Mouse (Mus musculus) limb, embryonic 12.5 days (tissue): ENCODE data around the gene Ptprq. TPM values are rescaled to one million over a fixed set of nuclear protein-coding genes. Genes with fewer than 3 reads are reported as not detected.

Experiments
- ATAC-seq: fragments of 200-750 bp; cut with Nextera tagmentation; 2 replicates; pipeline ENCODE4 v1.8.0; 2017; ENCODE audit warnings: low read depth, moderate TSS enrichment; ENCODE audit not compliant: insufficient number of reproducible peaks, insufficient read depth, low FRiP score, low TSS enrichment
- H3K27ac ChIP-seq: fragments of 300-500 bp; sonication (generic); 2 replicates; pipeline ENCODE4 v1.5.1; 2016; ENCODE audit warnings: mild to moderate bottlenecking, moderate library complexity
- H3K27me3 ChIP-seq: fragments of 300-500 bp; sonication (generic); 2 replicates; pipeline ENCODE4 v1.6.1; 2016; ENCODE audit warnings: mild to moderate bottlenecking, moderate library complexity
- H3K36me3 ChIP-seq: fragments of 300-500 bp; sonication (generic); 2 replicates; pipeline ENCODE4 v1.6.1; 2016; ENCODE audit warnings: mild to moderate bottlenecking, moderate library complexity
- H3K4me1 ChIP-seq: fragments of 300-500 bp; sonication (generic); replicated peaks from 2 replicates; pipeline ENCODE4 v1.6.1; 2016
- H3K4me2 ChIP-seq: fragments of 300-500 bp; sonication (generic); 2 replicates; pipeline ENCODE4 v1.6.1; 2016; ENCODE audit warnings: mild to moderate bottlenecking, moderate library complexity
- H3K4me3 ChIP-seq: fragments of 300-500 bp; sonication (generic); replicated peaks from 2 replicates; pipeline ENCODE4 v1.5.1; 2016; ENCODE audit warnings: mild to moderate bottlenecking
- H3K9ac ChIP-seq: fragments of 300-500 bp; sonication (generic); replicated peaks from 2 replicates; pipeline ENCODE4 v1.6.1; 2016; ENCODE audit warnings: mild to moderate bottlenecking, moderate library complexity
- H3K9me3 ChIP-seq: fragments of 300-500 bp; sonication (generic); 2 replicates; pipeline ENCODE4 v1.6.1; 2016; ENCODE audit warnings: mild to moderate bottlenecking, moderate library complexity
- WGBS: fragments of 180-500 bp; shearing (Covaris S2); methylation state at CpG from one replicate; pipeline ENCODE4 v1.1.7; 2016; 5-methylcytosine and 5-hydroxymethylcytosine counted together
- microRNA-seq: library from miRNA; unstranded; fragments of <30 nt; microRNA quantifications from one replicate; pipeline ENCODE4, GENCODE M21; 2017
- polyA plus RNA-seq: library from polyadenylated mRNA; unstranded; fragments of >200 nt; fragmentation: Nextera tagmentation; extraction: Ambion mirVana; gene quantifications from 2 replicates; pipeline ENCODE4 v1.2.1, GENCODE M21; 2016

Ptprq gene
- polyA plus RNA-seq, 1 experiment from 2014 or later, result 0.21 TPM

DNA sequence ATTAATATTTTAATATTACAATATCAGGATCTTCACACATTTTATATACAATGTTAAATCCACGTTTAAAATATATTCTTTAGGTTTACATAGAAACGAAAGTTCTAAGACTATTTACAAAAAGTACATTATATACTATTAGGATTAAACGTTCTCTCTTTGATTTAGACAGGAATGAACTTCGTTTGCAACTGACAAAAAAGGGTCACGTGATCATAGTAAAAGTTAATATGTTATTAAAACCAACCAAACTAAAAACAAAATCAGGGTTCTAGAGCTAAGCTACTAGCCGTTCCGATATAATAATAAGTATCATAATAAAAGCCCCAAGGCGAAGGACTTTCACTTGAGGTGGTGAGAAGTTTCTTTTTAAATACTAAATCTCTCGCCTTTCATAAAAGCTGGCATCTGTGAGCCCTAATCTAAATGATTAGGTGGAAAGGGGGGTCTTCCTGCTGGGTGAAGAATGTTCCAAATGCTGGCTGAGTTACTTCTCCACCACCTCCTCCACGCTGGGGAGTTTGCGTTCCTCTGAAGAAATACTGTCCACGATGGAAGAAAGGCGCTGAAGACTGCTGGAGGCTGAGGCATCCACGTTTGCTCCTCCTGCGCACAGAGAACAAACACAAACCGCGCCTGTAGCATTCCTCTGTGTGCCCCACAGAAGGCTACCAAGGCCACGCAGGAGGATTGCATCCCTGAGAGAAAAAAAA, 226.8 kb downstream of the Ptprq start:
- H3K27ac ChIP-seq, result no peak overlapping the region
- H3K4me3 ChIP-seq, result peak overlapping the region; percentile 23
- H3K9ac ChIP-seq, result no peak overlapping the region; the same call in 1 of the 2 replicates
- ATAC-seq, result 0 out of 2 replicates have a peak, but pooled peaks have one; percentile 8
- peak overlapping the region; percentile 52 for H3K4me2 ChIP-seq
- H3K9me3 ChIP-seq, result no peaks in the 10 kb centered on the region
- peaks cover 20% of the 10 kb centered on the region for H3K4me1 ChIP-seq
- WGBS, result 38% methylated on average over 18 of the region's 18 CpGs
- H3K36me3 ChIP-seq, result no peaks in the 10 kb centered on the region
- H3K27me3 ChIP-seq, result peaks cover 20% of the 10 kb centered on the region; the same call in 1 of the 2 replicates

DNA sequence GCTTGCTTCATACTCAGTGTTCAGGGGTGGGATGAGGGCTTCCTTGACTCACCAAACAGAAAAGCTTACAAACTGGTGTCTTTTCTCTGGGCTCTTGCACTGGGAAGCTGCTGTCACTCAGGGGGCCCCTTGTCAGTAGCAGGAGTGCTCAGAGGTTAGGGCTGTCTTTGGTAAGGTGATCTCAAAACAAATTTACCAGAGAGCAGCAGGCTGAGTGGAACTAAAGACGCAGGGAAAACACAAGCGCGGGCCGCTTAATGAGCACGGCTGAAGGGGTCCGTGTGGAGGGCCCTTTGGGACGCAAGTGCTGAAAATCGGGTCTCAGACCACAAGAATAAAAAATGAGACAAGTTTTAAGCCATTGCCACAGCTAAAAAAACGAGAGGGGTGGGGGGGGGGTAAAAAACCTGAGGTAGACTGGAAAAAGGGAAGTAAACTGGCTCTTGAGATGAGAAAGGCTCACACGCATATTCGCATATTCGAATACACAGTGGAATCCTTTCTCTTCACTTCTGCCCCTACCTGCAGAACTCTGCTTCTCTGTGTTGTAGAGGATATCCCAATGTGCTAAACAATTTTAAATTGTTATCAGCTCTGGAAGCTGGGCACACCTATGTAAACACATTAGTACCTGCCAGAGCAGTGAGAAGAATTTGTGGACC, 231.1 kb downstream of the Ptprq start:
- Histone ChIP-seq H3K4me2 (peak overlapping the region; percentile 32), H3K27me3 (peaks cover 32% of the 10 kb centered on the region), H3K4me3 (no peak overlapping the region), H3K9ac (no peak overlapping the region), H3K4me1 (peaks cover 21% of the 10 kb centered on the region), H3K27ac (no peak overlapping the region), H3K36me3 (no peaks in the 10 kb centered on the region), H3K9me3 (no peaks in the 10 kb centered on the region)
- ATAC-seq, result no peak
- 23% methylated on average over 12 of the region's 12 CpGs for WGBS

- H3K27ac ChIP-seq, result no peak overlapping the region
- no peak overlapping the region for H3K9ac ChIP-seq
- 44% methylated on average over 12 of the region's 12 CpGs for WGBS
- peaks cover 14% of the 10 kb centered on the region for H3K4me1 ChIP-seq
- H3K27me3 ChIP-seq, result peaks cover 32% of the 10 kb centered on the region
- no peaks in the 10 kb centered on the region for H3K36me3 ChIP-seq
- H3K4me2 ChIP-seq, result peak overlapping the region; percentile 9; the same call in 1 of the 2 replicates
- no peaks in the 10 kb centered on the region for H3K9me3 ChIP-seq
- H3K4me3 ChIP-seq, result 0 out of 2 replicates have a peak overlapping the region, but pooled peaks have one; percentile 1
- no peak for ATAC-seq
Observed at GRCm38 (mm10) chr10:107486770-107487169, 233.1 kb downstream of the Ptprq start.

DNA sequence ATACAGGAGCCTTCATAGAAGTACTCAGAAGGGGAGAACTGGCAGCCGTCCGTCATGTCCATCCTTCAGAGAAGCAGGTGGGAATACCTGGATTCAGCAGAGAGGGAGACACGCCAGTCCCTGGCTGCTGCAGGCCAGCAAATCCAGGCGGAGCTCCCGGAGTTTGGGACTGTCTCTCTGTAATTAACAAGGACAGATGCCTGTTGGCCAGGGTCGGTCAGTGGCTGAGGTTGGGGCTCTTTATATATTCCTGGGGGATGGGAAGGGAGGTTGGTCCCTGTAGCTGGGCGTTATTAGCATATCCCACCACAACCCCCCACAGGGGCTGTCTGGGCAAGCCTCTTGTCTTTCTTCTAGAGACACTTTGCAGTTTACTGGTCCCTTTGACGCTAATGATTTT, 234.0 kb downstream of the Ptprq start, which contains the start of gene Myf5:
Gene Myf5, minus strand, starts transcription at position 265 of the 400 bp plus-strand sequence.
- H3K4me3 ChIP-seq, result peak within 1 kb of the TSS; percentile 18; the same call in 1 of the 2 replicates
- 0 out of 2 replicates have a peak, but pooled peaks have one; percentile 45 for ATAC-seq
- H3K27ac ChIP-seq, result 0 out of 2 replicates have a peak within 1 kb of the TSS, but pooled peaks have one; percentile 29
- H3K4me2 ChIP-seq, result peak within 1 kb of the TSS; percentile 9; the same call in 1 of the 2 replicates
- H3K36me3 ChIP-seq, result no peaks in the 10 kb centered on the region
- H3K4me1 ChIP-seq, result peaks cover 10% of the 10 kb centered on the region; the same call in 1 of the 2 replicates
- no peaks in the 10 kb centered on the region for H3K9me3 ChIP-seq
- peaks cover 32% of the 10 kb centered on the region for H3K27me3 ChIP-seq
- WGBS, result 28% methylated on average over 8 of the region's 8 CpGs
- no peak within 1 kb of the TSS for H3K9ac ChIP-seq

DNA sequence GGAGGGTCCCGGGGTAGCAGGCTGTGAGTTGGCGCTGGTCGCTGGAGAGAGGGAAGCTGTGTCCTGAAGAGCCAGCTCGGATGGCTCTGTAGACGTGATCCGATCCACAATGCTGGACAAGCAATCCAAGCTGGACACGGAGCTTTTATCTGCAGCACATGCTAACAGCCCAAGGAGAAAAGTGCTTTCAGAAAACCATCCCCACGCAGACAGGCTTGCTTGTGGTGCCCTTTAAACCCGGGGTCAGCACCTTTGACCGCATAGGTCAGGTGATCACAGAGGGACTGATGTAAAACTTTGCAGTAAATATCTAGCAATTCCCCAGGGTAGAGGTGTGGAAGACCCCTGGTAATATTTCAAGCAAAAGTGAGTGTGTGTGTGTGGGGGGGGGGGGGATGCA, 235.8 kb downstream of the Ptprq start:
- WGBS, result 49% methylated on average over 10 of the region's 10 CpGs
- Histone ChIP-seq H3K4me2 (peak overlapping the region; percentile 31; the same call in 1 of the 2 replicates), H3K9me3 (no peaks in the 10 kb centered on the region), H3K27me3 (peaks cover 28% of the 10 kb centered on the region), H3K36me3 (no peaks in the 10 kb centered on the region), H3K9ac (no peak overlapping the region), H3K4me1 (peaks cover 10% of the 10 kb centered on the region; the same call in 1 of the 2 replicates), H3K27ac (no peak overlapping the region), H3K4me3 (peak overlapping the region; percentile 9; the same call in 1 of the 2 replicates)
- no peak for ATAC-seq

GRCm38 (mm10) chr10:107473497-107473896, 246.4 kb downstream of the Ptprq start:
- H3K4me3 ChIP-seq, result no peak overlapping the region
- no peaks in the 10 kb centered on the region for H3K9me3 ChIP-seq
- H3K27ac ChIP-seq, result no peak overlapping the region
- H3K4me1 ChIP-seq, result no peaks in the 10 kb centered on the region
- ATAC-seq, result no peak
- 50% methylated on average over 2 of the region's 2 CpGs for WGBS
- no peaks in the 10 kb centered on the region for H3K27me3 ChIP-seq
- no peaks in the 10 kb centered on the region for H3K36me3 ChIP-seq
- H3K4me2 ChIP-seq, result no peak overlapping the region
- H3K9ac ChIP-seq, result no peak overlapping the region

GRCm38 (mm10) chr10:107471712-107472111, 248.1 kb downstream of the Ptprq start:
- Histone ChIP-seq H3K4me3 (no peak overlapping the region), H3K9ac (no peak overlapping the region), H3K4me1 (no peaks in the 10 kb centered on the region), H3K27ac (no peak overlapping the region), H3K36me3 (no peaks in the 10 kb centered on the region), H3K27me3 (no peaks in the 10 kb centered on the region), H3K4me2 (no peak overlapping the region), H3K9me3 (no peaks in the 10 kb centered on the region)
- no peak for ATAC-seq
- 84% methylated on average over 5 of the region's 5 CpGs for whole genome bisulfite sequencing

- no peak for ATAC-seq
- 82% methylated on average over 7 of the region's 7 CpGs for WGBS
Observed at GRCm38 (mm10) chr10:107467819-107468218, 252.0 kb downstream of the Ptprq start.

More at GRCm38 (mm10) chr10:107467819-107468218, 252.0 kb downstream of the Ptprq start:
- H3K36me3 ChIP-seq, result no peaks in the 10 kb centered on the region
- H3K9me3 ChIP-seq, result no peaks in the 10 kb centered on the region
- H3K4me3 ChIP-seq, result no peak overlapping the region
- H3K27me3 ChIP-seq, result no peaks in the 10 kb centered on the region
- no peak overlapping the region for H3K27ac ChIP-seq
- H3K4me2 ChIP-seq, result no peak overlapping the region
- H3K9ac ChIP-seq, result no peak overlapping the region
- no peaks in the 10 kb centered on the region for H3K4me1 ChIP-seq

Small RNAs within 50 kb of the gene (microRNA-seq; reads per million reads assigned to microRNA genes)
- not detected for gene Gm44403

Other genes starting within 250 kb of the Ptprq start
- 13.3 and 14.2 TPM in 2 replicates for gene Myf5, start 233.9 kb downstream of the Ptprq start, polyA plus RNA-seq
- gene Myf6, start 225.3 kb downstream of the Ptprq start, polyA plus RNA-seq, result 0.70 and 0.90 TPM in 2 replicates
- gene Otogl, start 192.1 kb upstream of the Ptprq start, polyA plus RNA-seq, result 0.23 and 0.24 TPM in 2 replicates